Mouse (Mus musculus): ENCODE data around the gene Fsd1.

DNA sequence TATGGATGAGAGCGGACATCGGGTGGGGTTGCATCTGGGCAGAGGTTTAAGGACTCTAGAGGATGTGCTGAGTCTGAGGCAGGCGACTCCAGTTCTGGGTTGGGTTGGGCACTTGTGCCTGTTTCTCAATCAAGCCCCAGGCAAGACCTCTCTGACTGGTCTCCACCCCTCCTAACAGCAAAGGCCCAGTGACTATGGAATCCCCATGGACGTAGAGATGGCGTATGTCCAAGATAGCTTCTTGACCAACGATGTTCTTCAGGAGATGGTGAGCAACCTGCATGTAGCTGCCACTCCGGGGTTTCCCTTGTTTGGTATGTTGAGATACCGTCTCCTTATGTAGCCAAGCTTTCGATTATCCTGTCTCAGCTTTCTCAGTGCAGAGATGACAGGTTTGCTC lies 29.0 kb downstream of the Fsd1 start:
- TF ChIP-seq E2F4 (IDR thresholded peaks at IDR 0.05; ENCODE audit: borderline replicate concordance, low read depth, low read length) (no peak), ELF1 (IDR thresholded peaks at IDR 0.05; ENCODE audit: low read depth, low read length) (no peak), ZNF384 (IDR thresholded peaks at IDR 0.05; ENCODE audit: low read depth, low read length) (no peak), MAX (IDR thresholded peaks at IDR 0.05; ENCODE audit: low read length) (no peak), BHLHE40 (IDR thresholded peaks at IDR 0.05; ENCODE audit: borderline replicate concordance, low read depth, low read length) (no peak), TCF12 (IDR thresholded peaks at IDR 0.05; ENCODE audit: low read depth, low read length) (no peak)
